Mouse (Mus musculus) adrenal gland, postnatal 4 days (tissue): Measurements from ENCODE around the gene Adprhl1. TPM values are rescaled to one million over a fixed set of nuclear protein-coding genes. Genes with fewer than 3 reads are reported as not detected.

Source experiments
- DNase-seq, 2 experiments: peaks; one replicate each; pipeline ENCODE4 v3.0.0; 2021 to 2022; ENCODE audit warnings: low spot score in 2 of 2, mixed read lengths in 2 of 2
- total RNA-seq, 2 experiments: library from RNA; stranded (reverse); gene quantifications; 2 replicates each; pipeline ENCODE4 v1.2.3; 2021

Adprhl1 gene
- total RNA-seq, 2 experiments from 2014 or later = 1.3 to 4.4 TPM

DNA sequence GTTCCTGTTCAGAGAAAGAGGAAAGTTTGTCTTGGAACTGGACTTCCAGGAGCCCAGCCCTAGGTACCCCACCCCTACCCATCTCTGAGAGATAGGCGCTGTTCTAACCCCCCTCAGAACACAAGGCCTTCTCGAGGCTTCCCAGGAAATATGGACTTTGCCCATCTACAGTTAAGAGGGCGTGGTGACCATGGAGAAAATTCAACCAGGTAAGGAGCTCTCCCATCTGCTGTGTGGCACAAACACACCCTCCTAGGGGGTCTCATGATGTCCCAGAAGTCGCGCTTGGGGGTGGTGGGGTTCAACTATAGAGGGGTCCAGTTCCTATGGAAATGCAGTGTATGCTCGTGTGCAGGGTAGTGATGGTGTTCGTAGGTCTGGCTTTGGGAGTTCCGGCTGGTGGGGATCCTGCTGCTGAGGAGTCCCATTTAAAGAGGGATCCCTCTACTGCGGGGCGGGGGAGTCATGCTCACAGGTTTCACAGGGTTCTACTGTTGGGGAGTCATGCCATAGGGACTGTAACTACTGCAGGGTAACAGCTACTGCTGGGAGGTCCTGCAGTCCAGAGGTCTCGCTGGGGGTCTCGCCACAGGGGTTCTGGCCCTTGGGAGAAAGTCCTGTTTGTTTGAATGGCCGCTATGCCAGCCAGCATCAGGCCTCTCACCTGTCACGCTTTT, 54.4 kb downstream of the Adprhl1 start:
- no peak for DNase-seq

DNA sequence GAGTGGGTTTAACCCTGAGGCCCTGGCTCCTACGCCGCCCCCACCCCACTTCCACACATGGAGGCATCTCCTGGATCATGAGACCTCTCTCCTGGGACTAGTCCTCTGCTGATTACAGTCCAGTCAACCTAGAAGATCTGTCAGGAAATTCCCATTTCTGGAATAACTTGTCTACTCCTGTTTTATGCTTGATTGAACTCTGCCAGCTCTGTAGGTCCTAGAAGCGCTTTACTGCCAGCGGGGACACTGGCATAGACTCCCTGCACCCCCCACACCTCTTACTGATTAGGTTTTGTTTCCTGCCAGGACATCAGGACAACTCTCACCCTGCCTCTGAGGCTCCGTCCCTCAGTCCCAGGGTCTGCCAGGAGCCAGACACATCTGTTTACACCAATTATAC, 56.5 kb downstream of the Adprhl1 start:
- no peak for DNase-seq

DNA sequence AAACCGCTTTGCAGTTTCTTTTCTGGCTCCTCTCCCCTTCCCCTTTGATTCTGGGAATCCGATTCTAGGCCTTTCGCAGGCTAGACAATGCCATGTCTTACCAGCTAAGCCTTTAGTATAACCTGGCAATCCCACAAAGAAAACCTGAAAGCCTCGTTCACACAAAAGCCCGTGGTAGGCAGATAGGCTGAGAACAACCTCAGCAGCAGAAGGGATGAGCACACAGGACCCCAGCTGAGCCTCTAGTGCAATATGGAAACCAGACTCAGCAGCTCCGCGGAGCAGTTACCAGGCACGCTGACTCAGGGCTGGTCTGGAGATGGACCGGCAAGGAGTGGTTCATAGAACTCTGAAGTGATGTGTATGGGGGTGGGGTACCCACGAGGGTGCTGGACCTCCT, 59.1 kb downstream of the Adprhl1 start:
- no peak for DNase-seq

DNA sequence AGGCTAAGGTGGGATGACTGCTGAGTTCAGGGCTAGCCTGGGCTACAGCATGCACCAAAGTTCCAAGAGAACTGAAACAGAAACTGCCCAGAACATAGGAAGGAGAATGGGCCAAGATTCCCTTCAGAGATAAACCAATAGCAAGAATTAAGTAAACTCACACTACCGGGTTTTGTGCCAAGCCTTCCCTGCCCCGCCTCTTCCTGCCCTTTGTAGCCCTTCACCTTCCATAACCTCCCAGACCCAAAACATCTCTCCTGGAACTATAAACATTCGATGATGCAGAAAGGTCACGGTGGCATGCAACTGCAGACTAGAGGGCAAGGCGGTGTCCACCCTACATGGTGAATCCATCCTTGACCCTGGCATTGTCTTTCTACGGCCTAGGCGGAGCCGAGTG, 63.7 kb downstream of the Adprhl1 start:
- no peak for DNase-seq

DNA sequence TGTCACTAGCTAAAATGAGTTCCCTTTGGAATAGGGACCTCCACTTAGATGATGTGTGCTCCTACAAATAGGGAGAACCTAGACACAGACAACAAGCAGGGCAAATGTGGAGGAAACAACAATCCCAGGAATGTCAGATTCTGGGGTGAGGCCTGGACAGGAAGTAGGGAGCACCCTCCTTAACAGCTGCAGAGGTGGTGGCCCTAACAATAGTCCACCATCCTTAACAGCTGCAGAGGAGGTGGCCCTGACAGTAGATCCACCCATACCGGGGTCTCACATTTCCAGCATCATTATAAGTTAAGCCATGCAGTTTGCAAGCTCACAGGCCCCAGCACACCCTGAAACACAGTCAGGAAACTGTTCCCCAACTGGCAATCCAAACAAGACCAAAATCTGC, 65.1 kb downstream of the Adprhl1 start:
- no peak for DNase-seq

DNA sequence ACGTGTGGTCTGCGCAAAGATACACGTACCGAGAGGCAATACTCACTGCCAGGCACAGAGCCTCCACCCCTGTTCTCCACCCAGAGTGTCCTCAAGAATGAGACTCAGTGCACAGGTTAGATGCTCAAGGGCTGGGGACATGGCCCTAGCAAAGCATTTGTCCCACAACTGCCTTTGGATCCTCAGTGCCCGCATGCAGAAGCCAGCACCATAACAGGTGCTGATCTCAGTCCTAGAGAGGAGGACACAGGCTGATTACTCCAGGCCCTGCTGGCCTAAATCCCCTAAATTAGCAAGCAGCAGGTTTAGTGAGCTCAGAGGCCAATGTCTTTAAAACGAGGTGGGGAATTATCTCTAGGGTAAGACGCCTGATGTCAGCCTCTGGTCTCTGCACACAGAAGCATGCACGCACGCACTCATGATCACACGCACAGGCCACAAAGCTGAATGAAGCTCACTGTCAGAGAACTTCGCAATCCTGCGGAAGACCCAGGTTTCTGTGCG, 65.9 kb downstream of the Adprhl1 start:
- DNase-seq = no peak

DNA sequence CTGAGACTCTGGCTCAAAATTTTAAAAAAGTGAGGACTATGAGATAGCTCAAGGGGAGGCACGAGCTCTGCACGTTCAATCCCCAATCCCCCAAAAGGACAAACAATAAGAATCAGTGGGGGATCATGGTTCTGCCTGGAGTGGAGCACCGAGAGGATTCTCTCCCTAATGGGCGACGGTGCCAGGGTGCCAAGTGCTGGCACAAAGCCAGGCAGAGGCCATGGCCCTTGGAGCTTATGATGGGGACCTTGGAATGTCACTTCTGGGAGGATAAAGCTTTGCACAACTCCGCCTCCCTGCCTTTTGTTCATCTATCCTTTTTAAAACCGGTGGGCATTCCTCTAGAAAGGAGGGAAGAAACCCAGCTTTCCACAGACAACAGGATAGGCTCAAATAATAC, 66.3 kb downstream of the Adprhl1 start:
- no peak for DNase-seq

DNA sequence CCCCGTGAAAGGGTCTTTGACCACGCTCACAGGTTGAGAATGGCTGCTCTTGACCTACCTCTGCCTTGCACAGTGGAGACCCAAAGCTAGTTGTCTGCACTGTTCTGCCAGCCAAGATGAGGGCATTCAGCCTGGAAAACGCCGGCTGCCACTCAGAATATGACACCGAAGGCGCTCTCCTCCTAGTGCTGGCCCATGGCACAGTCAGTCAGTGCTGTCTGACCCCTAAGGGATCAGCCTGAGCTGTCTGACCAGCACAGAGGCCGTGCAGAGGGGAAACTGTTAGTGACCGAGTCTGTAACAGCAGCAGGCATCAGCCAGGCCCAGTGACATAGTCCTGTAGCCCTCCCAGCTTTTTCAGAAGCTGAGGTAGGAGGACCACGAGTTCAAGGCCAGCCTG, 66.7 kb downstream of the Adprhl1 start:
- DNase-seq = no peak

DNA sequence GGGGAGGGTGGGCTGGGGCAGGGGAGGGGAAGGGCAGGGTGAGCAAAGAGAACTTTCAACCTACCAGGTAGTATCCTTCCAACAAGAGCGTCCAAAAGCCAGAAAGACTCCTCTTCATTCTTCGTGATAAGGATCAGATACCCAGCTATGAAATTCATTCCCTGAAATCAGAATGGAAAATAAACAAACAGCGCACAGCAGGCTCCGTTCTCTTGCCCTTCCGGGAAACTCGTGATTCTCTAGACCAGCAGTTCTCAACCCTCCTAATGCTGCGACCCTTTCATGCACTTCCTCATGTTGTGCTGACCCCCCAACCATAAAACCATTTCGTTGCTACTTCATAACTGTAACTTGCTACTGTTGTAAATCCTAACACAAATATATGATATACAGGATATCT, 67.1 kb downstream of the Adprhl1 start:
- no peak for DNase-seq

DNA sequence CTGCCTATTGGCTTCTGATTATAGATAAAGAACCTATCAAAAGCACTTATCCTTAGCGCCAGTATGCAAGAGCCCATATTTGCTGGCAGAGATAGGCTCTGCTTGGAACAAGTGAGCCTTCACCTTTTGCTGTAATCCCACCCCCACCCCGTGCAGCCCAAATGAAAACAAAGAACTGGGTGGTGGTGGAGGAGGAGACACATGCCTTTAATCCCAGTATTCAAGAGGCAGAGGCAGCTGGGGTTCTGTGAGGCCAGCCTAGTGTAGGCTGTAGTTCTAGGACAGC, 72.3 kb downstream of the Adprhl1 start:
- DNase-seq = no peak

DNA sequence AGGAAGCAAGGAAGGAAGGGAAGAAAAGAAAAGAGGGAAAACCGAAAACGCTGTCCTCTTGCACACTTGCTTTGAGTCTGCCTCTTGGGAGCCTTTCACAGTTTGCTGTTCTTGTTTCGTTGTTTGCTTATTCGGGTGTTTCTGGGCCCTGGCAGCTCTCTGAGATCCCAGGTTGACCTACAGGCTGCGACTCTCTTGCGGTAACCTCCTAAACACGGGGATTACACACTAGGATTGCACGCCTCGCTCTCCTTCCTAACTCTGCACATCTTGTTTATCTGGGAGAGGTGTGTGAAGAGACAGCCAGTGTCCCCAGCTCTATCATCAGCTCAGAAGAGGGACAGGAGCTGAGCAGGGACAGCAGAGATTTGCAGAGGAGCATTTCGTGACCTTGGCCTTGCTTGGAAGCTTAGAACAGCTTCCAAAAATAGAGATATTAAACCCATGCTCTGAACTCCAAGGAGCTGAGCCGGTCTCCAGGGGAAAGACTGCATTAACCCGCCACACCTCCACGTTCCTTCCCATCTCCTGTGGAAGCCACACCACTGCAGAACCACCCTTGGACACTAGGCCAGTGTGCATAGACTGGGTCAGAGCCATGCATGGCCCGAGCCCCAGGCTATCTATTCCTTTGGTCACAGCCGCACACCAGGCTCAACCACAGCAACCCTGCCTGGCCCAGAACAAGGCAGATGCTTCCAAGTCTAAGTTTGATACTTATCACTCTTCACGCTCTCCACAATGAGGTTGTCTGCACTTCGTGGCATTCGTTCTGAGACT, 72.9 kb downstream of the Adprhl1 start:
- no peak for DNase-seq

DNA sequence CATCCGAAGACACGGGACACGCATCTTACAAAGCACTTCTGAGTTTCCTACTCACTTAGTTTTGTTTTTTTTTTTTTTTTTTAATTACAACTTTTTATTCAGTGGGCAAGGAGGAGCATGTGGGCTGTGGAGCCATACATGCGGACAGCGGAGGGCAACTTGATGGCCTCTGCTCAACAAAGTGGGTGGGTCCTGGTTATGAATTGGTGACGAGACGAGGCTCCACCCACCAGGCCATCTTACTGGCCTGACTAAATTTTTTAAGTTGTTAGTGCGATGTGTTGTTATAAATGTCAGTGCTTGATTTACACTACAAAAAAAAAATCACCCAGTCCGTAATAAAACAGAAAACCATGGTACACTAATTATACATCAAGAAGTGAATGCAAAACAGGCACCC, 73.6 kb downstream of the Adprhl1 start:
- no peak for DNase-seq

DNA sequence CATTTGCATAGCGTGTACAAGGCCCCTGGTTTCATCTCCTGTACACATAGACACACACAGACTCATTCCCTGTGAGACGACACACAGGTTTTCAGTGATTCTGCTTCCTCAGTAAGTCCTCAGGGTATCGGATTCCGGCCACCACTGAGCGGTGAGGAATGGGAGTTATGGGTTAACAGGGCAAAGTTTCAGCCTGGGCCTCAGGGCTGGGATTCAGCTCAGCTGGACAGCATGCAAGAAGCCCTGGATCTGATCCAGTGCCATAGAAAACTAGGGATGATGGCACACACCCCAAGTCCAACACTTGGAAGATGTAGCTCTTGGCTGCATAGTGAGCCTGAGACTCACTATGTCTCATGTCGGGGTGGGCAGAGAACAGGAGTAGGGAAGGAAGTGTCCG, 74.0 kb downstream of the Adprhl1 start:
- no peak for DNase-seq

DNA sequence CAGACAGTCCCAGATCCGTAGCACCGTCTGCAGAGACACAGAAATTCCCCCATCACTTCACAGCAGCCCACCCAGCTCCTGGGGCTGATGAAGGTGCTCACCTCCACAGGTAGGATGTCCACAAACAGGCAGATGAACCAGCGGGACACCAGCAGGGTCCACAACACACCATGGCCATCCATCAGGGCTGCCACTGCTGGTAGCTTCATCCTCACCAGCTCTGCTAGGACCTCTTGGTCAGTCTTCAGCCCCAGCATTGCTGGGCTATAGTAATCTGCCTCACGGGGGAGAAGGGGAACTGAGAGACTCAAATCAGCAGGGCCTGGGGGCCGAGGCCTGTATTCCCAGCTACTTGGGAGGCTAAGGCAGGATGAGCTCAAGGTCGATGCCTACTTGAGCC, 74.5 kb downstream of the Adprhl1 start:
- no peak for DNase-seq

DNA sequence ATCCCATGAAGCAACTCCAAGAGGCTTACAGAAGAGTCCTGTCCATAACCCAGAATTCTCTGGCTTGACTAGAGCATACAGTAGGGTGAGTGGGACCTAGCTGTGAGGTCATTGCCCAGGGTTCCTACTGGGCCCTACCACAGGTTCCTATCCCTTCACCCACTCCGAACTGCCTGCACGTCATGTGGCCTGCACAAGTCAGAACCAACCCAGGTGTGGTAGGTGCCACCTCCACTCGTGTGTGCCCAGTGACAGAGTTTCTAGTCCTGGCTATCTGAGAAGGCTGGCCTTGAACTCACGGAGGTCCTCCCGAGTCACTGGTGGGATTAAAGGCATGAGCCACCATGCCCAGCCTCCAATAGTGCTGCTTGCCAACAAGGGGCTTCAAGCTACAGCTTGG, 75.8 kb downstream of the Adprhl1 start:
- DNase-seq = no peak

DNA sequence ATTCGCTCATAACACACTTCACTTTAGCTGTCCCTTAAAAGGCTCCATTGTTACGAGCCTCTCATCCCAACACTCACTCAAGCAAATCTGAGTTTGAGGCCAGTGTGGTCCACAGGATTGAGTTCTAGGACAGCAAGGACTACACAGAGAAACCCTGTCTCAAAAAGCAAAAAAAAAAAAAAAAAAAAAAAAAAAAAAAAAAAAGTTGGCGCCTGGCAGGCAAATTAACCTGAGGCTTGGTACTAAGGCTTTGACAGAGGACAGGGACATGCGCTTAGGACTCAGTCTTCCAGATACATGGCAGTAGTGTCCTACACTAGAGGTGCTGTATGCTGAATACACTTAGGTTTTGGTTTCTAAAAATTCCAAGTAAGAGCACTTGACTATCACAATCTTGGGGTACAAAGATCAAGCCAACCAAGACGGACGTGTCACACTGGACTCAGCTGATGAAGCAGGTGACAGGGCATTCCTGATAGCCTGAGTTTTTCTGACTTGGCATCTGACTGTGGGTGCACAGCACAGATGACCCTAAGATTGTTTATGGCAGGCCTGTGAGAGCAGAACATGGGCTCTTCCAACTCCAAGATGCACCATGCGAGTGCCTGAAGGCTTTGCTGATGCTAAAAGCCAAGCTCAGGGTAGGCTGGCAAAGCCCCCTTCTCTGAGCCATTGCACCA, 76.6 kb downstream of the Adprhl1 start:
- no peak for DNase-seq

DNA sequence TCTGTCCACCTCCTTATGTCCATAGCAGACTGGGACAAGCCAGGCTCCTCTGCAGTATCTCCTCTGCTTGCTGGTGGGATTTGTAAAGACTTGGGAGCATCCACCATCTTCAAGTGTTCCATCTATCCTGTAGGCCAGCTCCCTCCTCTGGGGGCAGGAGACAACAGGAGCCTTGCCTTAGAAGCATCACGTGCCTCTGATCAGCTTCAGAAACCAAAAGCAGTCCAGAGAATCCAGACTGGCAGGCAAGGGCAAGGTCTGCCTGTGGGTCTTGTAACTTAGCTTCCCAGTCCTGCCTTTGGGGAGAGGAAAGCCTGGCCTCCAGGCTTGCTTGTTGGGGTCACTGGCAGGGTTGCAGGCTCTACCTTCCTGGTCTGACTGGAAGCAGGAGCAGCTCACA, 78.3 kb downstream of the Adprhl1 start:
- DNase-seq = no peak

DNA sequence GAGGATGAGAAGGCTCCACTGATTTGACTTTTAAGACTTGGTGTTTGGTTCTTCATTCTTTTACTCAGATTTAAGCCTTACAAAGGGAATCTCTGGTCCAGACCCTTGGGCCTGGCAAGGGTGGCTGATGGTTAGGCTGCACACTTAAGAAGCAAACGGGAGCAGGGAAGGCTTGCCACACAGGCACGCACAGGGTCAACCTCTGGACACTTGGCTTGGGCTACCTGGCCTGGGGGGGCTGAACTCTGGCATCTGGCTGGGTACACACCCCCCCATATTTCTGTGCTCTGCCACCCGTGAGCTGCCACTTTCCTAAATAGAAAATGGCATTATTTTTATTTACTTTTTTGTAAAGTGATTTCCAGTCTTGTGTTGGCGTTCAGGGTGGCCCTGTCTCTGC, 79.2 kb downstream of the Adprhl1 start:
- DNase-seq = no peak

DNA sequence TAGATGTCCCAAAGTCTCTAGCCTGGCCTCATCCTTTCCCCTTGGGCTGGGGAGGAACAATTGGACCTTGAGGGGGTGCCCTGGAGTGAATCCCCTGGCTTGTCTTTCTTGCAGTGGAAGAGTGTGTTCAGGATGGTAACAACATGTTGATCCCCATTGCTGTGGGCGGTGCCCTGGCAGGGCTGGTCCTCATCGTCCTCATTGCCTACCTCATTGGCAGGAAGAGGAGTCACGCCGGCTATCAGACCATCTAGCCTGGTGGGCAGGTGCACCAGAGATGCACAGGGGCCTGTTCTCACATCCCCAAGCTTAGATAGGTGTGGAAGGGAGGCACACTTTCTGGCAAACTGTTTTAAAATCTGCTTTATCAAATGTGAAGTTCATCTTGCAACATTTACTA, 79.7 kb downstream of the Adprhl1 start:
- no peak for DNase-seq
